Mouse (Mus musculus) heart, postnatal 4 days (tissue): Measurements from ENCODE around the gene S100a1. TPM values are rescaled to one million over a fixed set of nuclear protein-coding genes. Genes with fewer than 3 reads are reported as not detected.

Experiments used
- DNase-seq: peaks from one replicate; pipeline ENCODE4 v3.0.0; 2021
- total RNA-seq, 2 experiments: library from RNA; stranded (reverse); gene quantifications; 2 replicates each; pipeline ENCODE4 v1.2.3; 2021

The S100a1 gene
- total RNA-seq, 2 experiments from 2014 or later, result 282 to 313 TPM

- DNase-seq, result peak; percentile 50
Observed at GRCm38 (mm10) chr3:90465081-90465685, 49.0 kb downstream of the S100a1 start.

- peak; percentile 37 for DNase-seq
Observed at GRCm38 (mm10) chr3:90464552-90465080, 49.6 kb downstream of the S100a1 start.

- no peak for DNase-seq
Observed at GRCm38 (mm10) chr3:90462579-90462978, 51.6 kb downstream of the S100a1 start.

- no peak for DNase-seq
Observed at GRCm38 (mm10) chr3:90461935-90462334, 52.3 kb downstream of the S100a1 start.

Other genes starting within 250 kb of the S100a1 start
- gene Dennd4b, start 249.2 kb downstream of the S100a1 start, total RNA-seq, result 10 to 100 TPM; 22.2 to 22.3 TPM
- 10 to 100 TPM; 59.5 to 62.0 TPM for gene Gatad2b, start 221.2 kb downstream of the S100a1 start, total RNA-seq
- 1 to 10 TPM; 3.4 to 3.9 TPM for gene Slc27a3, start 124.5 kb downstream of the S100a1 start, total RNA-seq
- gene Ints3, start 80.8 kb downstream of the S100a1 start, total RNA-seq, result 10 to 100 TPM; 24.1 to 28.6 TPM
- gene Npr1, start 48.5 kb downstream of the S100a1 start, total RNA-seq, result 10 to 100 TPM; 30.4 to 33.0 TPM
- gene Ilf2, start 38.3 kb downstream of the S100a1 start, total RNA-seq, result 10 to 100 TPM; 69.0 to 74.2 TPM
- 10 to 100 TPM; 50.0 to 58.0 TPM for gene Snapin, start 23.4 kb downstream of the S100a1 start, total RNA-seq
- 100 to 1,000 TPM; 140 to 143 TPM for gene Chtop, start 4.9 kb downstream of the S100a1 start, total RNA-seq
- 10 to 100 TPM; 34.2 to 37.9 TPM for gene S100a13, start within 50 bp of the S100a1 start, total RNA-seq
- gene S100a14, start 12.5 kb upstream of the S100a1 start, total RNA-seq, result under 1 TPM in 1 of 2 experiments, not detected in 1; 0.74 TPM
- gene S100a16, start 22.9 kb upstream of the S100a1 start, total RNA-seq, result 100 to 1,000 TPM; 101 to 106 TPM
- gene S100a3, start 46.2 kb upstream of the S100a1 start, total RNA-seq, result not detected
- gene S100a2, start 75.9 kb upstream of the S100a1 start, total RNA-seq, result not detected
- gene Gm42674, start 87.5 kb upstream of the S100a1 start, total RNA-seq, result not detected
- gene S100a4, start 89.4 kb upstream of the S100a1 start, total RNA-seq, result 1 to 10 TPM; 7.6 to 9.5 TPM
- not detected for gene S100a5, start 94.1 kb upstream of the S100a1 start, total RNA-seq
- 10 to 100 TPM; 72.1 to 75.9 TPM for gene S100a6, start 98.5 kb upstream of the S100a1 start, total RNA-seq
- gene S100a7a, start 139.6 kb upstream of the S100a1 start, total RNA-seq, result not detected
- 10 to 100 TPM in 1 of 2 experiments, 1 to 10 TPM in 1; 6.8 to 10.4 TPM for gene S100a8, start 154.6 kb upstream of the S100a1 start, total RNA-seq
- gene S100a9, start 181.3 kb upstream of the S100a1 start, total RNA-seq, result 10 to 100 TPM in 1 of 2 experiments, 1 to 10 TPM in 1; 8.1 to 14.6 TPM
- not detected for gene Pglyrp4, start 212.5 kb upstream of the S100a1 start, total RNA-seq